In genomic region chr9:62905039-62905438, GRCm38 (mm10) we compare ENCODE assay signal across 29 mouse cellular contexts. TPM values are rescaled to one million over a fixed set of nuclear protein-coding genes. Genes with fewer than 3 reads are reported as not detected.
DNase-seq lines count a peak whose midpoint lies in the region; TF ChIP-seq lines count a peak whose summit lies in the region.
"Had no signal": no experiment of that assay in that cellular context is flagged by ENCODE, and none has a peak within 500 bp of the region (broad histone marks: within the 10 kb centered on the region; RNA-seq: fewer than 3 reads in every experiment).

No protein-coding gene starts in this region.

- TF ChIP-seq POLR2A in olfactory bulb, adult 2 months (IDR thresholded peaks at IDR 0.05; ENCODE audit: insufficient read depth, low read depth, low read length), result no peak

- no peak overlapping the region for H3K4me3 ChIP-seq in olfactory bulb, adult 2 months (ENCODE audit: insufficient read depth, low read depth, low read length)
- H3K4me3 ChIP-seq: embryonic facial prominence, embryonic 10.5 days; embryonic facial prominence, embryonic 13.5 days; erythroblast, embryonic 14.5 days; forebrain, embryonic 12.5 days; forebrain, embryonic 15.5 days; heart, adult 2 months; heart, embryonic 10.5 days; heart, embryonic 13.5 days had no signal

- peak overlapping the region; percentile 64 for H3K27ac ChIP-seq in olfactory bulb, adult 2 months (ENCODE audit: insufficient read depth, low read depth, low read length)
- H3K27ac ChIP-seq: embryonic facial prominence, embryonic 10.5 days; embryonic facial prominence, embryonic 13.5 days; forebrain, embryonic 12.5 days; forebrain, embryonic 15.5 days; heart, adult 2 months; heart, embryonic 10.5 days; heart, embryonic 13.5 days; hindbrain, embryonic 14.5 days; hindbrain, postnatal 0 days had no signal

- WGBS in olfactory bulb, adult 2 months, result 52% methylated on average over 8 of the region's 8 CpGs

- TF ChIP-seq CTCF in olfactory bulb, adult 2 months (IDR thresholded peaks at IDR 0.05; ENCODE audit: insufficient read depth, low read depth, low read length), result no peak

- H3K4me1 ChIP-seq in olfactory bulb, adult 2 months (ENCODE audit: control insufficient read depth, insufficient read depth, low read length), result peaks cover 5% of the 10 kb centered on the region; the same call in 1 of the 2 replicates
- H3K4me1 ChIP-seq: embryonic facial prominence, embryonic 13.5 days; forebrain, embryonic 15.5 days; heart, embryonic 10.5 days; heart, embryonic 13.5 days had no signal

- peak; percentile 41 for DNase-seq in adrenal gland, adult 2 months
- no peak for DNase-seq in adrenal gland, postnatal 4 days (ENCODE audit: low spot score in 2 of 2)
- DNase-seq in frontal cortex, postnatal 36 days (ENCODE audit: low spot score in 2 of 2), result peak; percentile 15 to 27
- DNase-seq in frontal cortex, postnatal 14 days (ENCODE audit: low spot score in 2 of 2), result no peak
- peak; percentile 59 for DNase-seq in brain, adult 2 months (ENCODE audit: low read depth, low spot score)
- no peak for DNase-seq in kidney, adult 9 months
- DNase-seq: adrenal gland, adult 8-10 months; B cell, adult 2 months; cerebellum, adult 11 months; cerebellum, adult 2 months; cerebellum, adult 9-11 months; cerebellum, postnatal 25 days; embryo, embryonic 11 days; gastrocnemius, postnatal 10 days; gastrocnemius, postnatal 36 days; heart, adult 2 months; heart, postnatal 14 days; heart, postnatal 4 days had no signal

RNA-seq across cellular contexts. Expression of gene Calml4, which starts 47.2 kb away (rescaled TPM):
- 10 to 100 TPM in 1 of 2 experiments, 1 to 10 TPM in 1; 7.8 to 12.0 TPM for total RNA-seq in adrenal gland, adult 2 months (2021)
- polyA plus RNA-seq in adrenal gland, adult 2 months (2012; rRNA removed), result 0.77 and 0.97 TPM in 2 replicates
- total RNA-seq in adrenal gland, postnatal 4 days (2021), result 10 to 100 TPM; 23.4 to 47.3 TPM
- polyA plus RNA-seq in olfactory bulb, adult 2 months (2012; ENCODE audit: insufficient read depth, insufficient read length, low replicate concordance, missing spikeins), result not detected in 2 replicates
- total RNA-seq: CH12.LX had no signal
- polyA plus RNA-seq: erythroblast, embryonic 14.5 days had no signal

Comparison
In these comparisons a context has a peak if more than half of its experiments do, and no peak if none do; other contexts are left out.
1. DNase-seq: peak in adrenal gland, adult 2 months (single experiment), frontal cortex, postnatal 36 days (2 of 2) and brain, adult 2 months (single experiment); none in adrenal gland, postnatal 4 days (0 of 2), frontal cortex, postnatal 14 days (0 of 2) and kidney, adult 9 months (single experiment).